Mouse (Mus musculus): ENCODE measurements around the gene Ube2d3. TPM values are rescaled to one million over a fixed set of nuclear protein-coding genes. Genes with fewer than 3 reads are reported as not detected.

Ube2d3 gene
- 1,011 TPM for polyA plus RNA-seq (2017; shearing (Covaris generic))

DNA sequence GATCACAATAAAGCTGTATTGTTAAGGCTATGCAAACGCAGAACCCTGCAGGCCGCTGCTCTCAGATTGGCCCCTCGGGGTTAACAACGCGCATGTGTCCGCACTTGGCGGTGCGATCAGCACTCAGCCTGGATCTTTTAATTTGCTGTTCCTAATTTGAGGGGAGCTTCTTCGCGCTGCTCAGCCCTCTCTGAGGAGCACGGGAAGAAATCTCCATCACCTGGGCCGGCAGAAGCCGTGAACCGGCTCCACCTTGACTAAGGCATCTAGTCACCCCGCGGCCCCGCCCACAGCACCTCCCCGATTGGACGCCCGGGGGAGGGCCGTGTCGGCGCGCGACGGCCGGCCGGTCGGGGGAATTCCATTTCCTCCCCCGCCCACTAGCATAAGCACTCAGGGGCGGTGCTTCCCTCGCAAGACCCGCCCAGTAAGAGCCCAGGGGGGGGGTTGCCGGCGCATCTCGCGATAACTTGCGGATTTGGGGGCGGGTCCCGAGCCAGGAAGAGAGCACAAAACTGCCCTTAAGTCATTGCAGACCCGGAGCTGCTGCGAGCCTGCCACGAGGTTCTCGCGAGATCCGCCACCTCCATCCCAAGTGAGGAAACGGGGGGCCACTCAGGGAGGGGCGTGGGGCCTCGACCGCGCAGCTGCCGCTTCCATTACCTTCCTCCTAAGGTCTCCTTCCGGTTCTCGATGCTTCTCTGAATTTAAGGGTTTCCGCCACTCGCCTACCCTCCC, at the start of gene Ube2d3:
TSS of gene Ube2d3 (plus strand) at position 392 of the 738 bp plus-strand sequence.

DNA sequence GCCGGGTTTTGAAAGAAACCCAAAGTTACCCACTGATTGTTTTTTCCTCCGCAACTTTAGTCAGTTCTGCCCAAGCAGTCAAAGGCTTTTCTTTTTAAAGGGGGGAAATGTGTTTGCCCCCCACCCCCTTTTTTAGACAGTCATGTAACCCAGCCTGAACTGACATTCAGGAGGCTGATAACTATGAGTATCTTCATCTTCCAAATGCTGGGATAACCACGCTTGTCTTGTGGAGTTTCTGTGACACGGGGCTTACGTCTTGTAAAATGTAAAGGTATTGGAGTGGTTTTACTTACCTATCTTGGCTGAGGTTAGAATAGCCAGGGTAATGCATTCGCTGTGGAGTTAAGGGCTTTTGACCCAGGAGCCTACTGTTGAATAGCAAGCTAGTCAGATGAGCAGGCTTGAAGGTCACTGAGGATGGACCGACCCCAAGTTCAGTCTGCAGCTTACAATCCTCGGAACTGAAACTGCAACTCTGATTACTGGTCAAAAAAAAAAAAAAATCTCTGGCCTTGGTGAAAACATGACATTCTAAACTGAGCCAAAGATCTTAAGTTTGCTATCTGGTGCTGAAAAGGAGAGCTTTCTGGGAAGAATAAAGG, 14.2 kb upstream of the Ube2d3 start, which contains the start of gene Cisd2:
TSS of gene Cisd2 (minus strand) at position 318 of the 605 bp plus-strand sequence.

DNA sequence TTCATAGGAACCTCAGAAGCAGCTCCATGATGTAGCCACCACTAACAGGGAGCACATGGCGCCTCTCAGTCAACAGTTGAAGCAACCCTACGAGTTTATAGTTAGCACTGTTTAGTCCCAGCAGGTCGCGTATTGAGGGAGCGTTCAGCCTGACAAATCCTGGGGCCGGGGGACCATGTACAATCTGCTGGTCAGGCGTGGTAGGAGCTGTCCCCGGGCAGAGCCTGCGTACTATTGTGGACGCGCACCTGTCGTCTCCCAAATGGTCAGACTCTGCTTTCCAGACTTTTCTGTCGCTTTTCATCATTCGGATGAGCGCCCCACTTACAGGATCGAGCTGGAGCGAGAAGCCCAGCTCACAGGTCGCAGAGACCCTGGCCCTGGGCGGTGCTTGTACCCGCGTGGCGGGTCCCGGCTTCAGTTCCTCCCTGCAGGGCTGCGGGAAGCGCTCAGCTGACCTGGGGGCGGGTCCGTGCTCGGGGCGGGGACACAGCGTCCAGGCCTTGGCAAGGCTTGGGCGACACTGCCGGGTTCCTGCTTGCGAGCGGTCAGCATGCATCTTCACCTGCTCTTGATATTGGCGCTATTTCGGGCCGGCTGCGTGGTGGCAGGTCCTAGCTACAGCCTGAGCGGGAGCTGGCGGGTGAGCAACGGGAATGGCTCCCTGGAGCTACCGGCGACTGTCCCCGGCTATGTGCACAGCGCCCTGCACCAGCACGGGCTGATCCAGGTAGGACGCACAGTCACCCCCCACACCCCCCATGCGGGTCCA, 47.4 kb downstream of the Ube2d3 start, which contains the start of gene Manba:
TSS of gene Manba (plus strand) at position 484 of the 772 bp plus-strand sequence.

Other genes with a start within 250 kb of the Ube2d3 start
- gene Cenpe, start 225.6 kb upstream of the Ube2d3 start, polyA plus RNA-seq (2017; shearing (Covaris generic)): 0.39 TPM
- gene Bdh2, start 156.9 kb upstream of the Ube2d3 start, polyA plus RNA-seq (2017; shearing (Covaris generic)): not detected
- gene Slc9b2, start 130.4 kb upstream of the Ube2d3 start, polyA plus RNA-seq (2017; shearing (Covaris generic)): 1.4 TPM
- gene Slc9b1, start 90.1 kb upstream of the Ube2d3 start, polyA plus RNA-seq (2017; shearing (Covaris generic)): 0.78 TPM
- gene Cisd2, start 14.2 kb upstream of the Ube2d3 start, polyA plus RNA-seq (2017; shearing (Covaris generic)): 93.2 TPM
- 17.3 TPM for gene Manba, start 47.5 kb downstream of the Ube2d3 start, polyA plus RNA-seq (2017; shearing (Covaris generic))